Mouse (Mus musculus) CH12.LX (cell line): ENCODE measurements around the gene Dnajc16. TPM values are rescaled to one million over a fixed set of nuclear protein-coding genes. Genes with fewer than 3 reads are reported as not detected.

Experiments used
- DNase-seq: peaks from one replicate; pipeline ENCODE4 v3.0.0-alpha.2; 2013; ENCODE audit errors: extremely low read depth
- H3K27ac ChIP-seq: 2 replicates; pipeline ENCODE4 v1.5.1; 2012; ENCODE audit warnings: low read depth, mild to moderate bottlenecking, control low read depth, moderate library complexity; ENCODE audit not compliant: insufficient read depth
- H3K27me3 ChIP-seq: replicated peaks from 2 replicates; pipeline ENCODE3; 2012; ENCODE audit warnings: inconsistent platforms
- H3K36me3 ChIP-seq, 2 experiments: replicated peaks in 1 of 2; 2 replicates each; pipeline versions ENCODE3 to v1.6.1; 2012; ENCODE audit warnings: inconsistent platforms in 1 of 2, low read length in 1 of 2, mild to moderate bottlenecking in 1 of 2, mixed read lengths in 1 of 2, moderate library complexity in 1 of 2; ENCODE audit not compliant: control insufficient read depth in 1 of 2, insufficient read depth in 1 of 2
- H3K4me1 ChIP-seq, 2 experiments: 2 replicates each; pipeline ENCODE4 v1.6.1; 2012; ENCODE audit warnings: inconsistent platforms in 1 of 2, moderate library complexity in 1 of 2; ENCODE audit not compliant: insufficient read depth in 2 of 2, control insufficient read depth in 1 of 2
- H3K4me2 ChIP-seq: 2 replicates; pipeline ENCODE4 v1.6.1; 2012; ENCODE audit warnings: low read depth, mild to moderate bottlenecking, control low read depth; ENCODE audit not compliant: poor library complexity, insufficient read depth, severe bottlenecking
- H3K4me3 ChIP-seq, 3 experiments: fragments of 150-350 bp in 1 of 3; sonication (generic) in 1 of 3; replicated peaks in 1 of 3; 2 replicates each; pipeline versions ENCODE3 to v1.5.1; 2011 to 2012; ENCODE audit warnings: low read depth in 2 of 3, low read length in 2 of 3, mild to moderate bottlenecking in 2 of 3, moderate library complexity in 2 of 3, control low read depth in 1 of 3, improper control_type of control experiment in 1 of 3, inconsistent platforms in 1 of 3, mixed read lengths in 1 of 3; ENCODE audit not compliant: poor library complexity in 1 of 3
- H3K79me2 ChIP-seq: replicated peaks from 2 replicates; pipeline ENCODE4 v1.6.1; 2012; ENCODE audit warnings: mild to moderate bottlenecking, moderate library complexity; ENCODE audit not compliant: control insufficient read depth, poor library complexity, insufficient read depth, severe bottlenecking; ENCODE audit errors: extremely low read depth
- H3K9ac ChIP-seq: 2 replicates; pipeline ENCODE4 v1.6.1; 2012; ENCODE audit warnings: low read depth, mild to moderate bottlenecking, control low read depth, moderate library complexity; ENCODE audit not compliant: insufficient read depth
- H3K9me3 ChIP-seq: replicated peaks from 2 replicates; pipeline ENCODE3; 2012; ENCODE audit warnings: low read length, inconsistent platforms, mixed read lengths
- CHD1 ChIP-seq: IDR thresholded peaks from 2 replicates; pipeline ENCODE4 v1.6.1; 2012; ENCODE audit warnings: low read depth, low read length, improper control_type of control experiment, inconsistent platforms
- CHD2 ChIP-seq: IDR thresholded peaks from 2 replicates; pipeline ENCODE4 v1.6.1; 2011; ENCODE audit warnings: low read length, improper control_type of control experiment
- CTCF ChIP-seq, 2 experiments: IDR thresholded peaks in 1 of 2; conservative IDR thresholded peaks in 1 of 2; 2 replicates each; pipeline ENCODE4 v1.5.1; 2011 to 2012; ENCODE audit warnings: low read depth in 2 of 2, low read length in 2 of 2, improper control_type of control experiment in 1 of 2, inconsistent platforms in 1 of 2, mild to moderate bottlenecking in 1 of 2, moderate library complexity in 1 of 2
- ETS1 ChIP-seq: conservative IDR thresholded peaks from 2 replicates; pipeline ENCODE4 v1.6.1; 2012; ENCODE audit warnings: low read depth, mild to moderate bottlenecking, inconsistent platforms, low read length, improper control_type of control experiment, moderate library complexity
- GABPA ChIP-seq: IDR thresholded peaks from 2 replicates; pipeline ENCODE4 v1.6.1; 2012; ENCODE audit warnings: low read depth, low read length, improper control_type of control experiment, inconsistent platforms; ENCODE audit not compliant: insufficient replicate concordance
- HCFC1 ChIP-seq: IDR thresholded peaks from 2 replicates; pipeline ENCODE4 v1.6.1; 2012; ENCODE audit warnings: low read depth, mild to moderate bottlenecking, inconsistent platforms, low read length, improper control_type of control experiment
- IRF4 ChIP-seq: IDR thresholded peaks from 2 replicates; pipeline ENCODE4 v1.6.1; 2014; ENCODE audit warnings: low read depth, mild to moderate bottlenecking, inconsistent platforms, low read length, improper control_type of control experiment
- JUND ChIP-seq: conservative IDR thresholded peaks from 2 replicates; pipeline ENCODE4 v1.6.1; 2011; ENCODE audit warnings: low read depth, low read length, improper control_type of control experiment
- KAT2A ChIP-seq: IDR thresholded peaks from 2 replicates; pipeline ENCODE4 v1.6.1; 2012; ENCODE audit warnings: low read length, improper control_type of control experiment, inconsistent platforms; ENCODE audit not compliant: insufficient replicate concordance
- MAFK ChIP-seq: IDR thresholded peaks from 2 replicates; pipeline ENCODE4 v1.6.1; 2011; ENCODE audit warnings: low read length, improper control_type of control experiment; ENCODE audit not compliant: insufficient replicate concordance
- MEF2A ChIP-seq: IDR thresholded peaks from 2 replicates; pipeline ENCODE4 v1.6.1; 2014; ENCODE audit warnings: low read depth, mild to moderate bottlenecking, inconsistent platforms, low read length, improper control_type of control experiment, borderline replicate concordance
- MYC ChIP-seq: IDR thresholded peaks from 2 replicates; pipeline ENCODE4 v1.6.1; 2011; ENCODE audit warnings: low read depth, mild to moderate bottlenecking, improper control_type of control experiment, low read length
- NELFE ChIP-seq: IDR thresholded peaks from 2 replicates; pipeline ENCODE4 v1.6.1; 2011; ENCODE audit warnings: low read depth, low read length, improper control_type of control experiment
- NRF1 ChIP-seq: IDR thresholded peaks from 2 replicates; pipeline ENCODE4 v1.6.1; 2014; ENCODE audit warnings: low read depth, mild to moderate bottlenecking, inconsistent platforms, low read length, improper control_type of control experiment, moderate library complexity
- POLR2A ChIP-seq: IDR thresholded peaks from 2 replicates; pipeline ENCODE4 v1.6.1; 2011; ENCODE audit warnings: low read depth, mild to moderate bottlenecking, improper control_type of control experiment, low read length
- RAD21 ChIP-seq: IDR thresholded peaks from 2 replicates; pipeline ENCODE4 v1.6.1; 2011; ENCODE audit warnings: low read depth, mild to moderate bottlenecking, low read length, improper control_type of control experiment, moderate library complexity
- SIN3A ChIP-seq: IDR thresholded peaks from 2 replicates; pipeline ENCODE4 v1.6.1; 2012; ENCODE audit warnings: low read length, improper control_type of control experiment, inconsistent platforms
- UBTF ChIP-seq: IDR thresholded peaks from 2 replicates; pipeline ENCODE4 v1.6.1; 2012; ENCODE audit warnings: low read depth, mild to moderate bottlenecking, inconsistent platforms, low read length, improper control_type of control experiment, moderate library complexity
- USF1 ChIP-seq: IDR thresholded peaks from 2 replicates; pipeline ENCODE4 v1.6.1; 2014; ENCODE audit warnings: low read depth, mild to moderate bottlenecking, inconsistent platforms, low read length, improper control_type of control experiment
- USF2 ChIP-seq: conservative IDR thresholded peaks from 2 replicates; pipeline ENCODE4 v1.6.1; 2011; ENCODE audit warnings: low read depth, low read length, improper control_type of control experiment
- dilution Hi-C: fragments of 300-500 bp; cut with MboI; formaldehyde crosslinking; loops from 2 replicates; pipeline ENCODE4 v1.14.3; 2020; ENCODE audit warnings: low sequenced_read_pairs; ENCODE audit not compliant: extremely low pct_unique_long_range_greater_than_20kb, extremely low pct_ligation_motif_present
- in situ Hi-C: fragments of 300-500 bp; cut with MboI; formaldehyde crosslinking; loops from 3 replicates; pipeline ENCODE4 v1.14.3; 2019; ENCODE audit warnings: low sequenced_read_pairs, low pct_ligation_motif_present, low pct_unique_long_range_greater_than_20kb, mixed read lengths
- polyA plus RNA-seq: library from polyadenylated mRNA; unstranded; fragments of >175 nt; gene quantifications from 2 replicates; pipeline ENCODE4 v1.2.1, GENCODE M21; 2012; ENCODE audit warnings: low read depth; ENCODE audit not compliant: insufficient read length
- total RNA-seq, 2 experiments: library from RNA; depleted of rRNA; stranded (reverse); fragments of 300-350 nt in 1 of 2; fragments of >200 nt in 1 of 2; gene quantifications; 2 replicates each; pipeline ENCODE4 v1.2.3; 2012 to 2014

Dnajc16 gene
- total and polyA plus RNA-seq, 3 experiments = 3.1 to 7.4 (median 5.9) TPM

- Histone ChIP-seq H3K79me2 (no peaks in the 10 kb centered on the region), H3K27ac (no peak overlapping the region), H3K27me3 (no peaks in the 10 kb centered on the region), H3K4me3 (no peak overlapping the region), H3K4me1 (peaks cover 0 to 11% of the 10 kb centered on the region in 2 experiments; a peak in 2 of 4 replicates), H3K9me3 (no peaks in the 10 kb centered on the region), H3K36me3 (no peaks in the 10 kb centered on the region), H3K9ac (no peak overlapping the region), H3K4me2 (no peak overlapping the region)
- in situ Hi-C loops = loop anchor here (10.0 kb wide), 1 partner anchor 440 kb away; the partner anchor contains the start of gene Clcnka
- no peak for DNase-seq
- dilution Hi-C loops = no loop called here
- no peak for TF ChIP-seq NRF1
- TF ChIP-seq NELFE = no peak
- no peak for TF ChIP-seq POLR2A
- TF ChIP-seq USF2 = no peak
- TF ChIP-seq CHD2 = no peak
- no peak for TF ChIP-seq RAD21
- TF ChIP-seq SIN3A = no peak
- no peak for TF ChIP-seq CTCF (conservative IDR thresholded peaks at IDR 0.05 in 1 of 2, IDR thresholded peaks at IDR 0.05 in 1 of 2; ENCODE audit: low read depth in 2 of 2, low read length in 2 of 2)
- TF ChIP-seq JUND = no peak
- TF ChIP-seq MYC = no peak
- no peak for TF ChIP-seq GABPA
- TF ChIP-seq IRF4 = no peak
- no peak for TF ChIP-seq ETS1
- TF ChIP-seq MAFK = no peak
Measured at GRCm38 (mm10) chr4:141834536-141835095, 43.9 kb upstream of the Dnajc16 start.

GRCm38 (mm10) chr4:141833911-141834310, 43.2 kb upstream of the Dnajc16 start:
- in situ Hi-C loops = loop anchor here (10.0 kb wide), 1 partner anchor 439 kb away; the partner anchor contains the start of gene Clcnka

More at GRCm38 (mm10) chr4:141833911-141834310, 43.2 kb upstream of the Dnajc16 start:
- dilution Hi-C loops = no loop called here
- H3K9me3 ChIP-seq = no peaks in the 10 kb centered on the region
- H3K4me2 ChIP-seq = no peak overlapping the region
- no peak for DNase-seq
- no peak overlapping the region for H3K4me3 ChIP-seq
- no peaks in the 10 kb centered on the region for H3K79me2 ChIP-seq
- H3K27me3 ChIP-seq = no peaks in the 10 kb centered on the region
- no peaks in the 10 kb centered on the region for H3K36me3 ChIP-seq
- H3K27ac ChIP-seq = no peak overlapping the region
- H3K4me1 ChIP-seq = peaks cover 0 to 11% of the 10 kb centered on the region in 2 experiments; a peak in 2 of 4 replicates
- TF ChIP-seq CHD1 (no peak), USF1 (no peak), HCFC1 (no peak), NRF1 (no peak), MEF2A (no peak), UBTF (no peak), KAT2A (no peak)
- H3K9ac ChIP-seq = no peak overlapping the region
